Mouse (Mus musculus) layer of hippocampus, postnatal 10 days (tissue): ENCODE results near the gene Ctss. TPM values are rescaled to one million over a fixed set of nuclear protein-coding genes. Genes with fewer than 3 reads are reported as not detected.

Experiments used
- DNase-seq, 2 experiments: peaks; one replicate each; pipeline ENCODE4 v3.0.0; 2021; ENCODE audit warnings: low spot score in 2 of 2
- long read RNA-seq: library from polyadenylated mRNA; stranded (forward); transcript quantifications from one replicate; pipeline ENCODE4 v2.0.0, GENCODE M21; 2023
- total RNA-seq, 2 experiments: library from RNA; stranded (reverse); gene quantifications; 2 replicates each; pipeline ENCODE4 v1.2.3; 2021

Ctss gene
- 10 to 100 TPM; 19.6 to 24.0 TPM for total RNA-seq
- long read RNA-seq, transcript Ctss-202 (8 exons, 1,355 nt), result major isoform, 23 of 25 reads
- long read RNA-seq, partial matches to known transcripts, result 0 of 25 reads
- long read RNA-seq, other reads (novel, unspliced or antisense), result 0 of 25 reads

DNA sequence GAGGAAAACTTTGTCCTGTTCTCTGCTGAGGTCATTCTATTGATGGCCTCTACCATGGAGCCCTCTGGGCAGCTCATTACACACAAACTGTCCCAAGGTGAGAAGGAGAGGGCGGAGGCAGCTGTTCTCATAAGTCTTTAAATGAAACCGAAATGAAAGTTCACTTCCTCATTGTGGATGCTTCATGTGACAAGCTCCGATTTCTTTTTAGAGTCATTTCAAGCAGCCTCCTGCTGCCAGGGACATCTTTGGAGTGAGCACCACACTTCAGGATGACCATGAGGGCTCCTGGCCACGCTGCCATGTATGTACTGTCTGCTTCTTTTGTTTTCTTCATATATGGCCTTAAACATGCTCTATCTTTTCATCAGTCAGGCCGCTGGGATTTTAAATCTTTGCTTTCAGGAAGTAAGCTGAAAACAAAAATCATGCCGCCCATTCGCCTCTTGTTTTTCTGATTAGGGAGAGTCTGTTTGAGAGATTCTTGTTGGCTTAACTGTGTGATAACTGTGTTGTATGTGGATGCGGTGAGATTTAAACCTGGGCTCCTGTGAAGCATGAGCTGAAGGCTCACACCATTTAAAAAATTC is at the start of gene Ctss:
Gene Ctss, plus strand, starts transcription at position 165 of the 590 bp plus-strand sequence.
- DNase-seq, result no peak

DNA sequence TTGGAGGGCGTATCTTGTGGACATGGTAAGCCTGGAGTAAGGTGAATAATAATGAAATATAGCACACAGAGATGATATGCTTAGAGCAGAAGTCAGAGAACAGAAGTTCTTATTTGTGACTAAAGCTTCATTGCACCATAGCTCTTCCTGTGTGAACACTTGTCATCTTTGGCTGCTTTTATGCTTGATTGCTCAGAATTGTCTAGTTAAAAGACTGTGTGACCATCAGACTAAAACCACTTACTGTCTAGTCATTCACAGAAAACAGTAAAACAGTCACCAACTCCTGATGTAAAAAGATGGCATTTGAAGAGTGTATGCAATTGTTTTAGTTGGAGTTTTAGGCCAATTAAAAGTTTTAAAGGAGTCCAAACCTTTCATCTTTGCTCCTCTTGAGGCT is 47.6 kb upstream of the Ctss start:
- no peak for DNase-seq

DNA sequence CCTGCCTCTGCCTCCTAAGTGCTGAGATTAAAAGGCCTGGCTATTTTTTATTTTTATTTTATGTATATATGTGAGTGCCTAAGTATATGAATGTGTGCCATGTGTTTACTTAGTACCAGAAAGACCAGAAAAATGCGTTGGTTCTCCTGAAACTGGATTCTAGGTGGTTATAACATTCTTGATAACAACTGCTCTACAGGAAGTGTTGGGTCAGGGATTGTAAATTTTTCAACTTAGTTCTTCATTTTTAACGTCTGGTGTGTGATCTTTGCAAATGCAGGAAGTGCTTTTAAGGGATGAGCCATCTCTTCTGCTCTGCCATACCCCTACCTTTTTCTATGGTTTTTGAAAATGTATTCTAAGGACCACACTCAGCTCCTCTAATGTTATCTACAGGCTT is 40.2 kb upstream of the Ctss start:
- no peak for DNase-seq

DNA sequence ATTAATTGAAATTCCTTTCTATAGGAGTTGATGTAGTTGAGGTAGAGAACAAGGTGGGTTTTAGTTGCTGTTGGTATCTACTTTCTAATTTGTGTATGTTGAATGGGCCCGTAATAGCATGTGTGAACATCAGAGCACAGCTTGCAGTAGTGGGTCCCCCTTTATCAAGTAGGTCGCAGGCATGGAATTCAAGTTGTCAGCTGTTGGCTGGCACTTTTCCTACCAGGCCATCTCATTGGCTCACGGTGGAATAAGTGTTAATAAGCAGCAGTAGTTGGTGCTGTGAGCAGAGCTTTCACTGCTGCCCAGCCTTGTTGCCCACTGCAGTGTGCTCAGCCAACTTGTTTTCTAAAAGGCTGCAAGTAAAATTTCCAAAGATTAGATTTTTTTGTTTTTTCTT is 37.9 kb upstream of the Ctss start:
- DNase-seq, result no peak

DNA sequence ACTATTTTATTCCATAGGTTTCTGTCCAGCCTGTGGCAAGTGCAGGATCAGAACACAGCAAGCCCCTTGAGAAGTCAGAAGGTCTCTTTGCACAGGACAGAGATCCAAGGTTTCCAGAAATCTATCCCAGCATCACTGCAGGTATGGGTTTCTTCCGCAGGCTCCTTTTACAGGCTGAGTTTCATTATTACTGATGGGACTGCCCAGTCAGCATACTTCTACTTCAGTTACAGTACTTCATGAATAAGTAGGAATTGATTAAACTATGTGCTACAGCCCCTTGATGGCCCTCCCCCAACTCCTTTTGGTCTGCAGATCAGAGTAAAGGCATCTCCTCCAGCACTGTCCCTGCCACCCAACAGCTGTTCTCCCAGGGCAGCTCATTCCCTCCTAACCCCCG is 36.3 kb upstream of the Ctss start:
- DNase-seq, result no peak

DNA sequence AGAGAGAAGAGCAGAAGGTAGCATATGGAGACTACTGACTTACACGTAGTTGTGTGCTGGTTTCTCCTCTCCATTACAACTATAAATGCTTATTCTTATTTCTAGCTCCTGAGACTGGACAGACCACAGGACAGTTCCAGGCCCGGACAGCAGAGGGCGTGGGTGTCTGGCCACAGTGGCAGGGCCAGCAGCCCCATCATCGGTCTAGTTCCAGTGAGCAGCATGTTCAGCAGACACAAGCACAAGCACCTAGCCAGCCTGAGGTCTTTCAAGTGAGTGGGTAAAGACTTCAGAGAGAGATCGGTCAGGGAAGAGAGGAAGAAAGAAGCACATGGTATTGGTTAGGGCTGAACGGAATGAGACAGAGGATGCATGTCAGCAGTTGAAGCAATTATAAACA is 32.2 kb upstream of the Ctss start:
- DNase-seq, result peak; percentile 41 to 58

DNA sequence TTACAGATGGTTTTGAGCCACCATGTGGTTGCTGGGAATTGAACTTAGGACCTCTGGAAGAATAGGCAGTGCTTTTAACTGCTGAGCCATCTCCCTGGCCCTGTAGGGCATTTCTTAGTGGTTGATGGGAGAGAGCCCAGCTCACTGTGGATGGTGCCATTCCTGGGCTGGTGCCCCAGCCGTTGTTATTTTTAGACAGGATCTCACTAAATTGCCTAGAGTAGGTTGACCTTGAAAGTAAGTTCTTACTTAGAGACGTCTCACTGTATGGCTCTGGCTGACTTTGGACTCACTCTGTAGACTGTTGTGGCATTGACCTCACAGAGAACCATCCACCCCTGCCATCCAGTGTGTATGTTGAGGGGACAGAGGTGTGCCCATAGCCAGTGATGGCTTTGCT is 28.4 kb upstream of the Ctss start:
- no peak for DNase-seq

DNA sequence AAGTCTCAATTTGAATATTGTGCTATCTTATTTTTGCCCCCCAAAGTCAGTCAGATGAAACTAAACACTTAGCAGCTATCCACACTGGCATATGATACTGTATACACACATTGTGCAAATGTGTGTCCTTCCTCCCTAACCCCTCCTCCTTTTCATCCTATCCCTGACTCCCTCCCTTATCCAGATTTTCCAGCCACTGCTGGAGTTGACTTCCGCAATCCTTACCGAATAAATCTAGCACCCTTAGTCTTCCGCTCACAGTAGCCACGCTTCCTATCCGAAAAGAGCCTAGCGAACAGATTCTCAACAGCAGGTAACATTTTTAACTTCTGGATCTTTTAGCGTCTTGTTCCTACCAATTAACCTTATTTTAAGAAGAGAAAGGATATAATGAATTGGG is 27.6 kb upstream of the Ctss start, which contains the start of gene Ctsk:
Gene Ctsk, plus strand, starts transcription at position 233 of the 400 bp plus-strand sequence.
- no peak for DNase-seq

DNA sequence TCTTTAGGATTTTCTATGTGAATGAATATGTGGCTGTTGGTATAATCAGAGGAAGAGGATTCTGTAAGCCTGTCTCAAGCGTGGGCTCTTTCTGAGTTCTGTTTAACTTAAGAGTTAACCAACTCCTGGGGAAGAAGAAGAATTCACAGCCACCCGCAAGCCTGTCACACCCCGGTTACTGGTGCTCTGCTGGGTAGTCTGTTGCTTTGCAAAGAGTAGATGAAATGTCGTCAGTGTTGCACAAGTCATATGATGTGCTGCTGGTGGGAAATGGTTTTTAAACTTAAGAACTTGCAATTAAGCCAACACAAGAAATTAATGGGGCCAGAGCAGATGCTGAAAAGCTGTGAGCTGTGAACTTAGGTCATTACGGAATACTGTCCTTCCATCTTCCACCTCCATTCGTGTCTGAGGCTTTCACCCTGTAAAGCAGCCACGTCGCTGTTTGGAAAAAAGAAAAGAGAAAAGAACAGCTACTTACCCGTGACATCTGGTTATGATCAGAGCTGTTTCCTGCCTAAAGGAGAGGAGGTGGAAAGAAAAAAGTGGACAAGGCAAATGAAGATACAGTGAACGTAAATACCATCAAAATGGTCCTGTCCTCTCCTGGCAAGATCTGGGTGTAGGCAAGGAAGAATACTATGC is 27.0 kb upstream of the Ctss start:
- DNase-seq, result no peak

DNA sequence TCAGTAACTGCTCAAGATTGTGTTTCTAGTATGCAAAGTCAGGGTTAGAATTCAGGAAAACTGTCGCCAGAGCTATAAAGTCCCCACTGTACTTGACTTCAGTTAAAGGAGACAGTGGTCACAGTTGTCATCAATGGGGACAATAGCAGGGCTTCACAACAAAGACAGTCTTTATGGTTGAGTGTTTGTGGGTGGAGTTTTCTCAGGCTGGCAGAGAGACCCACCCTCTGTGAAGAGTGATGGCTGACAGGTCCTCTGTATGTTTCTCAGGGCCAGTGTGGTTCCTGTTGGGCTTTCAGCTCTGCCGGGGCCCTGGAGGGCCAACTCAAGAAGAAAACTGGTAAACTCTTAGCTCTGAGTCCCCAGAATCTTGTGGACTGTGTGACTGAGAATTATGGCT is 24.3 kb upstream of the Ctss start:
- DNase-seq, result no peak

DNA sequence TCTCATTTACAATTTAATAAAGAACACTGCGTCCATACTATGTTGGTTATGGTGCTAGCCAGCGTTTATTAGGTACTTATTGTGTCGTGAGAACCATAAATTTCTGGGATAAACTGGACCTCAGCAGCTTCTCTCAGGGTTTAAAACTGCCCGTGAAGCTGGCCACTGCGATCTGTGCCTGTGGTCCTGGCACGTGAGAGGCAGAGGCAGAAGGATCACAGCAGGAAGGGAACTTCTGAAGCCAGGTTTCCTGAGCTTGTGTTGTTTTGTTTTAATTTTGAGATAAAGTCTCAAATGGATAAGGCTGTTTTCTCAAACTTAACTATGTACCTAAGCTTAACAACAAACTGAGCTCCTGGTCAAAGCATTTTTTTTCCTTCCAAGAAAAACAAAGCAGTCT is 17.2 kb upstream of the Ctss start:
- no peak for DNase-seq

DNA sequence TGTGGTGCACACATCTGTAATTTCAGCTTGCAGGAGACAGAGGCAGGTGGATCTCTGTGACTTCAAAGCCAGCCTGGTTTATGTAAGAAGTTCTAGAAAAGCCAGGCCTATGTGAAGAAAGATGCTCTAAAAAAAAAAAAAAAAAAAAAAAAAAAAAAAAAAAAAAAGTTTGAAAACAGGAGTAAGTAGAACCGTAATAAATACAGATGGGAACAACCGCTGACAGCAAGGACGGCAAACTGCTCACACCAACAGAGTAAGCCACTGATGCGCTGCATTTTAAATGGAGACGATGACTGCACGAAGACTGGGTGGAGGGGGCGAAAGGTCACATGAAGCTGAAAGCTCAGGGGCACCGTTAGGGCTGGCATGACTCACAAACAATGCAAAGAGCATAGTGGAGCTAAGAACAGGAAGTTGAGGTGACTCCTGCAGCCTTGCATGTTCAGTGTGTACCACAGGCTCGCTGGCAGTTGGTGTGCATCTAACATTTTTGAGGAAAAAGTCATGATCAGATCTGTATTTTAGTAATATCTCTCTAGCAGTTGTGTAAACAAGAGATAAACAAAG is 14.9 kb upstream of the Ctss start:
- no peak for DNase-seq

DNA sequence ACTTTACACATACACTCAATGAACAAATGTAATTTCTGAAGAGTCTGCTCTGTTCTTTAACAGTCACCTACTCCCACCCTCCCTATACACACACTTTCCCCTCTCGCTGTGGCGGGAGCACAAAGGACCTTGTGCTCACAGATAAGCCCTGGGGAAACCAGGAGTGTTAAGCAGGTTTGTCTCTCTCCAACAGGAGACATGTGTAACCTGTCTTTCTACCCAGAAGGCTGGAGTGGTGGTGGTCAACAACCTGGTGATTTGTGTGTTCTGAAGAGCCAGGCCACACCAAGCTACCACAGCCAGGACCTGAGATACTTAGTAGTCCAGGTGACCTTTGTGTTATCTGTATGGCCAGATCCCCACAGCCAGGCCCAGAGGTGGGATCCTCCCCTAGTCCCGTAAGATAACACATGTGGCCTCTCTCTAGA is 10.0 kb upstream of the Ctss start:
- no peak for DNase-seq

DNA sequence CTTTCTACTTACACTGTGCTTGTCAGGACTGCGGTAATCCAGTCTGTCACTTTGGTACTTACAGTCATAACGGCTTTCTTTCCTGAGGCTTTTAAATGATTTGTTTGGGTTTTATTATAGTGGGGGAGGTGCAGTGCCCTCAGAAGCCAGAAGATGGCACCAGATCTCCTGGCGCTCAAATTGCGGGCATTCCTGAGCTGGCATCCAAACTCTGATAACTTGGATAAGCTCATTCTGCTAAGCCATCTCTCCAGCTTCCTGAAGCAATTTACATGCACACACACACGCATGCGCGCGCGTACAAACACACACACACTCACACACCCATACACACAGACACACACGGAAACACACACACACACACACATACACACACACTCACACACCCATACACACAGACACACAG is 9.1 kb upstream of the Ctss start:
- DNase-seq, result peak; percentile 74 to 86

DNA sequence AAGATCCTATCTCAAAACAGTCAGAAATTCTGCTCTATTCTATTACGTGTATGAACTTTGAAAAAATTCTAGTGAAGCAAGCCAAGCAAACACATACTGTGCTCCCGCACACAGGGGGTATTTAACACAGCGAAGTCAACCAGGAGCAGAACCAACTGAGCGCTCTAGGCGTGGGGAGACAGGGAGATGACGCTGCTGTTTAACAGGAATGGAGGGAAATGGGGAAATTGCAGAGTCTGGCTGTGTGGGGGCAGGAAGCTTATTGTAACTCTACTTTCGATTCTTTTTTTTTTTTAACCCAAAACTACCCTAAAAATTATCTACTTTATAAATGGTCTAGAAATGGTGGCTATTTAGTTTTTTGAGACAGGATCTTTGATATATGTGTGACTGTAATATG is 7.7 kb upstream of the Ctss start:
- no peak for DNase-seq

DNA sequence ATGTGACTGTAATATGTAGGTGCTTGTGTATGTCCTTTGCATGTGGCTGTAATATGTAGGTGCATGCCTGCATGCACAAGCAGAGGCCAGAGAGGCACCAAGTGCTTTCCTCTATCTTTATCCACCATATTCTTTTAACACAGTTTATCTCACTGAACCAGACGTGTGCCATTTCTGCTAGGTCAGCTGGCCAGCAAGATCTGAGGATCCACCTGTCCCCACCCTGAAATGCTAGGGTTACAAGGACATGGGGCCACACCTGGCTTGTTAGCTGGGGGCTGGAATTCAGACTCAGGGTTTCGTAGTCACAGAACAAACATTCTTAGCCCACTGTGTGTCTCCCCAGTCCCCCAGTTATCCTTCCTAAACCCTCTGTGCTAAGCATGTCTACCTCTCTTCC is 7.3 kb upstream of the Ctss start:
- no peak for DNase-seq

DNA sequence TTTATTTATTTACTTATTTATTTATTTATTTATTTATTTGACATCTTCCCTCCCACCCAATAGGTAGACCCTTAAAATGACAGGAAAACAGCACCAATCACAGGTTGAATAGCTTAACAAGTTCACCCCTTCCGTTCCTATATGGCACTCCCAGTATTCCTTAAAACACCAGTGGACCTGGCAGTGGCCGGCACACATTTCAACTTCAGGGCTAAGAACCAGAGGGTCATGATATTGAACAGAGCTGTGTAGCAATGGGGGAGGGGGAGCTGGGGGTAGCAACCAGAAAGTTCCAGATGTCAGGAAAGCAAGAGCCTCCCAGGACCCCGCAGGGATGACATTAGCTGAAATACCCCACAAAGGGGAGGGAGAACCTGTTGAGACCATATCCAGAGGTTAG is 6.5 kb upstream of the Ctss start:
- DNase-seq, result no peak

DNA sequence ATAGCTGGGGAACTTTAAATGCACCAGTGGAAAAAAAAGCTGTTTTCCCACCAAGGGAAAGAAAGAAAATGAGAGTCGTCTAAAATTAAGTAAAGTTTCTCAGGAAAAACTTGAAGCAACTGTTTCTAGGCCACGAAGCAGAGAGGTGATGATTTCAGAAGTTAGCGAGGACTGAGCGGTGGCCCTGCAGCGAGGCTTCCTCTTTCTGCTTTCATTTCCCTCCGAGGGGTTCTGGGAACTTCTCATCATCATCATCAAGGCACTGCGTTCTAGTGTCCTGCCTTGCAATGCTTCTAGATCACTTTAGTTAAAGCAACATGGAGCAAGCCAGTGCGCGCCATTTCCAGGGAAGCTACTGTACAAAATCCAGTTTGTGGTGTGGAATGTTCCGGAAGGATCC is 5.4 kb upstream of the Ctss start:
- no peak for DNase-seq

DNA sequence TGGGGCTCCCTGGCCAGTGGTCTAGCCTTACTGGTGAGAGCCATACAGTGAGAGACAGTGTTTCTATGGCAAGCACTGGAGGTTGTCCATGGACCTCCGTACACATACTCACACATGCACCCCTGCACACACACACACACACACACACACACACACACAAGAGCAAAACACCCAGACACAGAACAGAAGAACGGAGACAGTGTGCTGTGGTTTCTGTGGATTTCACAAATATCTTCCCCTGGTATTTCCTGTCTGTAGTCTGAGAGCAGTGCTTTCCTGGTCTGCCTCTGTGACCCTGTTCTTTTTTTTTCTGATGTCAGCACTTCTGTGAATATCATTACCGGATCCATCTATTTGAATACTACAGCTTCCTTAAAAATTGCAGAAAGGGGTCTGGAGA is 2.9 kb upstream of the Ctss start:
- DNase-seq, result no peak

DNA sequence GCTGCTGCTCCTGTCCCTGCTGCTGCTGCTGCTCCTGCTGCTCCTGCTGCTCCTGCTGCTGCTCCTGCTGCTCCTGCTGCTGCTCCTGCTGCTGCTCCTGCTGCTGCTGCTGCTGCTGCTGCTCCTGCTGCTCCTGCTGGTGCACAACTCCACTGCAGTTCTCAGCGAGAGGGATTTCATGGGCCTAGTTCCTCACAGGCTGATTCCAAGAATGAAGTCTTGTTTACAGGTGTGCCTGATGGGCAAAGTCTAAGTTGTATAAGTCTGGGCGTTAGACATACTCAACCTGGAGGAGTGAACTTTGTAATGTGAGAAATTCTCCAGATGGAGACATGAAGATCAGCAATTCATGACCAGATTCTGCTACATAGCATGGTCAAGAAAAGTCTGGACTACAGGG is 1.9 kb upstream of the Ctss start:
- no peak for DNase-seq

DNA sequence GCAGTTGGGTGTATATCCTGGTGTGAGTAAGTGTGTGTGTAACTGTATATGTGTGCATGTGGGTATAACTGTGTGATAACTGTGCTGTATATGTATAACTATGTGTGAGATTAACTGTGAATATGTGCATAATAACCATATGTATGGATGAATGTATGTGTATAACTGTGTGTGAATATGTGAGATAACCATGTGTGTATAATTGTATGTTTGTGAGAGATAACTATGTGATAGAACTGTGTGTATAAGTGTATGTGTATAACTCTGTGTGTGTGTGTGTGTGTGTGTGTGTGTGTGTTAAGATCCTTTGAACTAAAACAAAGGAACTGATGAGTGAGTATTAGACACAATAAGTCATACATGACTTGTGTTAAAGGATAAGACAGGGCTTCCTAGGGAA is 475 bp upstream of the Ctss start:
- no peak for DNase-seq

DNA sequence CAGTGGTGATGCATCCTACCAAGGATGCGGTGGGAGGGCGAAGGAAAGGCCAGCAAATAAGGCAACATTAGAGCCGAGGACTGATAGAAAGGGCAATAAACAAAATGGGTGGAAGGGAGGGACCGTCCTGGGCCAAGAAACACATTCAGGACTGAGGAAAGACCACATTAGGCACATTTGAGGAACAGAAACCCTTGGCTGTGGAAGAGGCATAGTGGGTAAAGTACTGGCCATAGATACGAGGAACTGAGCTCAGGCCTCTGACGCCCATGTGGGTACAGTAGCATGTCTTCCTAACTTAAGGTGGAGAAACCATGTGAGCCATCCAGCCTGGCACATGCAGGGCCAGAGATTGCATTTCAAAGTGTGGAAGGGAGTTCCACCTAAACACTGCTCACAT is 3.2 kb downstream of the Ctss start:
- DNase-seq, result no peak

DNA sequence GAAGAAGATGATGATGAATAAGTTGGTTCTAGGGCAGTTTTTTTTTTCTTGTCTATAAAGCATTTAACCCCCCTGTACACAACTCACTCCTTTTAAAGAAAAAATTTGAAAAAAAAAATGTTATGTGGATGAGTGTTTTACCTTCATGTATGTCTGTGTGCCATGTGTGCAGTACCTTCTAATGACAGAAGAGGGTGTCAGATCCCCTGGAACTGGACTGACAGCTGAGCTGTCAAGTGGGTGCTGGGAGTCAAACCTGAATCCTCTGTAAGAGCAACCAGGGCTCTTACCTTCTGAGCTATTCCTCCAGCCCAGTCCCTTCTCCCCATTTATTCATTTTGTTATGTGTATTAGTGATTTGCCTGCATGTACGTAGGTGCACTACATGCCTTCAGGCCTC is 4.4 kb downstream of the Ctss start:
- DNase-seq, result no peak
